Mouse (Mus musculus) small intestine, adult 2 months (tissue): Measurements from ENCODE around the gene Klk10.

Experiments used
- CTCF ChIP-seq: fragments of 200-500 bp; IDR thresholded peaks from 2 replicates; pipeline ENCODE4 v1.5.1; 2012; ENCODE audit warnings: low read depth, mild to moderate bottlenecking, control low read depth, inconsistent platforms, low read length, moderate library complexity, mixed read lengths; ENCODE audit not compliant: insufficient replicate concordance, insufficient read length; ENCODE audit errors: extremely low read depth
- POLR2A ChIP-seq: fragments of 200-500 bp; IDR thresholded peaks from 2 replicates; pipeline ENCODE4 v1.6.1; 2012; ENCODE audit warnings: low read depth, mild to moderate bottlenecking, control low read depth, inconsistent platforms, low read length, moderate library complexity

DNA sequence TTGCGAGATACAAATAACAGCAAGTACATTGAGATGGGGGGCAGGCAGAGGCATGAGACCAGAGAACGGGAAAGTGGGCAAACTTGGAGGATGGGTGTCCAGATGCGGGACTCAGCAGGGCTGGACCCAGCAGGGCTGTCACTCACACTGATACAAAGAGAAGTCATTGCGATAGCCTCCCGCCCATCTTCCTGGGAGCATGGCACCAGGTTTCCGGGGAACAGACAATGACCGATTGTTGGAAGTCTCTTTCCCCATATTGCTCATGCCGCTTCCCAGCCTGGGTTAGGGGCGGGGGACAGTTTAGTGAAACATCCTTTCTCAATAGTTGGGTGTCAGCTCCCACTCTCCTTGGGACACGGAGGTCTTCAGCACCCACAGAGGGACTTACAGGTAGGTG, 43.4 kb downstream of the Klk10 start, which contains the start of gene Klk6:
- TF ChIP-seq POLR2A: no peak
- no peak for TF ChIP-seq CTCF
